8 mouse cellular contexts compared by ENCODE assay signal in the genomic region with DNA sequence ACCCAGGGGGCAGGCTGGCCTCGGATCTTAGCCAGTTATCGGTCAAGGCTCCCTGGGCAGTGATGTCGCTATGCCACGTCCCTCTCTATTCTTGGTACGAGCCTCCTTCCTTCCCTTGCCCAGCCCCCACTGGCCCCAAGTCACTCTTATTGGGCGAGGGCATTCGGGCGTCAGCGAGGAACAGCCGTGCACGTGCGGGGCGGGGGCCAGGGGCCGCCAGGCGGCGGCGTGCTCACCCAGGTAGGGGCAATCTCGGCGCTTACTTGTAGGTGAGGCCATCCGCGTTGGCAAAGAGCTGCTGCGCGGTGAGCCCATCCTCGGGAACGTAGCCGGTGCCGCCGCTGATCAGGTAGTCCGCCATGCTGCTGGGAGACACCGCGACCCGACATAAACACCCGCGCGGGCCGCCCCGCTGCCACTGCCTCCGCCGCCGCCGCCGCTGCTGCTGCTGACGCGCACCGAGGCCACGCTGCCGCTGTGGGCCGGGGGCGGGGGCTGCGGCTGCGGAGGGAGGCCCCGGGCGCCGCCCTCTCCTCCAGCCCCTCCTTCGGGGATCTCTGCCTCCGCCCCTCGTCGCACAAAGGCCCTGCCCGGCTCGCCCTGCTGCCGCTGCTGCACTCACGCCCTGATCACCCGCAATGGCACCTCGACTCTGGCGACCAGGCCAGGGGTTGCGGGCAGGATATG. TPM values are rescaled to one million over a fixed set of nuclear protein-coding genes. Genes with fewer than 3 reads are reported as not detected.
DNase-seq lines count a peak whose midpoint lies in the region; ATAC-seq lines count a peak whose summit lies in the region.

No protein-coding gene starts in this region.

- peak overlapping the region; percentile 68 for H3K4me2 ChIP-seq in hindbrain, embryonic 12.5 days (replicated peaks)

- WGBS in hindbrain, embryonic 12.5 days: under 1% methylated on average over 65 of the region's 66 CpGs

- no peaks in the 10 kb centered on the region for H3K9me3 ChIP-seq in hindbrain, embryonic 12.5 days (replicated peaks)

- peak overlapping the region; percentile 82 for H3K27ac ChIP-seq in hindbrain, embryonic 12.5 days

- peak overlapping the region; percentile 60 for H3K9ac ChIP-seq in hindbrain, embryonic 12.5 days

- peak; percentile 83 for ATAC-seq in hindbrain, embryonic 12.5 days (ENCODE audit: low FRiP score)

- peaks cover 24% of the 10 kb centered on the region for H3K27me3 ChIP-seq in hindbrain, embryonic 12.5 days

- H3K4me1 ChIP-seq in hindbrain, embryonic 12.5 days: peaks cover 45% of the 10 kb centered on the region

- DNase-seq in NIH3T3 (ENCODE audit: low read depth): peak; percentile 89
- DNase-seq in cerebellum, adult 9-10 months: peak; percentile 81
- DNase-seq in frontal cortex, postnatal 10 days (ENCODE audit: low spot score in 2 of 2): peak; percentile 71 to 75
- peak; percentile 54 to 73 for DNase-seq in left cerebral cortex, adult 18-20 months (ENCODE audit: low spot score in 2 of 2)
- DNase-seq in lung, postnatal 4 days: peak; percentile 91 to 93
- DNase-seq in retina, postnatal 1 day: peak; percentile 91
- DNase-seq in urinary bladder, adult 2 months (ENCODE audit: low spot score): peak; percentile 69

- peaks cover under 1% of the 10 kb centered on the region for H3K36me3 ChIP-seq in hindbrain, embryonic 12.5 days

- peak overlapping the region; percentile 67 for H3K4me3 ChIP-seq in hindbrain, embryonic 12.5 days

RNA-seq across cellular contexts. Expression of a gene that starts 4.2 kb away (rescaled TPM):
- polyA plus RNA-seq in hindbrain, embryonic 12.5 days (2016; fragmentation: Nextera tagmentation; extraction: Ambion mirVana): 49.9 and 52.4 TPM in 2 replicates
- 10 to 100 TPM; 56.7 to 58.6 TPM for total RNA-seq in left cerebral cortex, adult 18-20 months (2021)
- 29.6 and 33.9 TPM in 2 replicates for polyA plus RNA-seq in urinary bladder, adult 2 months (2012; rRNA removed)

RNA-seq across cellular contexts. Expression of a gene that starts 32.6 kb away (rescaled TPM):
- polyA plus RNA-seq in hindbrain, embryonic 12.5 days (2016; fragmentation: Nextera tagmentation; extraction: Ambion mirVana): 2.4 and 2.6 TPM in 2 replicates
- 1 to 10 TPM; 3.0 to 3.5 TPM for total RNA-seq in left cerebral cortex, adult 18-20 months (2021)
- polyA plus RNA-seq in urinary bladder, adult 2 months (2012; rRNA removed): 0.41 and 0.52 TPM in 2 replicates

RNA-seq across cellular contexts. Expression of a gene that starts 47.1 kb away (rescaled TPM):
- 57.7 and 61.0 TPM in 2 replicates for polyA plus RNA-seq in hindbrain, embryonic 12.5 days (2016; fragmentation: Nextera tagmentation; extraction: Ambion mirVana)
- total RNA-seq in left cerebral cortex, adult 18-20 months (2021): 10 to 100 TPM; 40.2 to 44.1 TPM
- polyA plus RNA-seq in urinary bladder, adult 2 months (2012; rRNA removed): 30.5 and 37.1 TPM in 2 replicates

Comparison
In these comparisons a context has a peak if more than half of its experiments do, and no peak if none do; other contexts are left out.
1. Peak in every context shown above with its lines: DNase-seq, ATAC-seq, H3K4me3 ChIP-seq and H3K27ac ChIP-seq.